Mouse (Mus musculus): Measurements from ENCODE around the gene Iqsec1.

GRCm38 (mm10) chr6:90885626-90886025 lies 102.9 kb downstream of the Iqsec1 start:
- no peak for TF ChIP-seq GATA1 (IDR thresholded peaks at IDR 0.05; ENCODE audit: borderline replicate concordance, low read length)
- no peak for TF ChIP-seq FLI1 (IDR thresholded peaks at IDR 0.05; ENCODE audit: low read length)

Data from megakaryocyte, embryonic 14.5 days (primary cell).